Mouse (Mus musculus) frontal cortex, adult 2 months (tissue): ENCODE data around the gene Hist1h2ab. TPM values are rescaled to one million over a fixed set of nuclear protein-coding genes. Genes with fewer than 3 reads are reported as not detected.

Experiments
- DNase-seq, 2 experiments: peaks; one replicate each; pipeline ENCODE4 v3.0.0; 2022; ENCODE audit warnings: low spot score in 1 of 2; ENCODE audit errors: extremely low spot score in 1 of 2
- polyA plus RNA-seq: library from polyadenylated mRNA; depleted of rRNA; stranded (reverse); fragments of >200 nt; gene quantifications from 2 replicates; pipeline ENCODE4 v1.2.3, GENCODE M21; 2012

Gene Hist1h2ab
- polyA plus RNA-seq, 1 experiment: 0.82 TPM

DNA sequence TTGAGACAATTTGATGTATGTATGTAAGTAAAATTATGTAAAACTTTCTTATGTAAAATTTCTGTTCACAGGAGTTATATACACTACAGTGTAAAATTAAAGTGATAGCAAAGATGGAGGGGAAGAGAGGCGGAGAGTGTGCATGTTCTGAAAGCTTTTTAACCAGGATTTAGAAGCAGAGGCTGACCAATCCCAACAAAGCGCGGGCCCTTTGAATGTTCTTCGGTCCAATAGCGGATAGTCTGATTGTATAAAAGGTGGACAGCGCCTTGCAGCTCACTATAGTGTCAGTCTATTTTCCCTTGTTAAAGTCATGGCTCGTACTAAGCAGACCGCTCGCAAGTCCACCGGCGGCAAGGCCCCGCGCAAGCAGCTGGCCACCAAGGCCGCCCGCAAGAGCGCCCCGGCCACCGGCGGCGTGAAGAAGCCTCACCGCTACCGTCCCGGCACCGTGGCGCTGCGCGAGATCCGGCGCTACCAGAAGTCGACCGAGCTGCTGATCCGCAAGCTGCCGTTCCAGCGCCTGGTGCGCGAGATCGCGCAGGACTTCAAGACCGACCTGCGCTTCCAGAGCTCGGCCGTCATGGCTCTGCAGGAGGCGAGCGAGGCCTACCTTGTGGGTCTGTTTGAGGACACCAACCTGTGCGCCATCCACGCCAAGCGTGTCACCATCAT is 1.3 kb downstream of the Hist1h2ab start, which contains the start of gene Hist1h3b:
Hist1h3b (plus strand) TSS at position 201 of the 675 bp plus-strand sequence.
- peak; percentile 92 to 98 for DNase-seq

- DNase-seq: no peak
Measured at GRCm38 (mm10) chr13:23752742-23753172, 1.8 kb downstream of the Hist1h2ab start.

- DNase-seq: no peak
Measured at GRCm38 (mm10) chr13:23753314-23754078, 2.6 kb downstream of the Hist1h2ab start.

GRCm38 (mm10) chr13:23755000-23755399 is 4.1 kb downstream of the Hist1h2ab start:
- DNase-seq: no peak

DNA sequence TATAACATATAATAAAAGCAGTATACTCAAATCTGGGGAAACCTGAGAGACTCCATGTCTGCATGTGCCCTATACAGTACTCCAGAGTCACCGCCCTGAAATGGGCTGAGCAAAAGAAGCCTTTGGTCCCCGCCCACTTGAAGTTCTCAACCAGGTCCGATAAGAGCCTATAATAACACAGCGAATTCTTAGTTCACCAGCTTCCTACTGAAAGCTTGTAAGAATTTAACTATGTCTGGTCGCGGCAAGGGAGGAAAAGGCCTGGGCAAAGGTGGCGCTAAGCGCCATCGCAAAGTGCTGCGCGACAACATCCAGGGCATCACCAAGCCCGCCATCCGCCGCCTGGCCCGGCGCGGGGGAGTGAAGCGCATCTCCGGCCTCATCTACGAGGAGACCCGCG is 5.9 kb downstream of the Hist1h2ab start, which contains the start of gene Hist1h4b:
Hist1h4b (plus strand) TSS at position 224 of the 400 bp plus-strand sequence.
- peak; percentile 96 to 97 for DNase-seq

DNA sequence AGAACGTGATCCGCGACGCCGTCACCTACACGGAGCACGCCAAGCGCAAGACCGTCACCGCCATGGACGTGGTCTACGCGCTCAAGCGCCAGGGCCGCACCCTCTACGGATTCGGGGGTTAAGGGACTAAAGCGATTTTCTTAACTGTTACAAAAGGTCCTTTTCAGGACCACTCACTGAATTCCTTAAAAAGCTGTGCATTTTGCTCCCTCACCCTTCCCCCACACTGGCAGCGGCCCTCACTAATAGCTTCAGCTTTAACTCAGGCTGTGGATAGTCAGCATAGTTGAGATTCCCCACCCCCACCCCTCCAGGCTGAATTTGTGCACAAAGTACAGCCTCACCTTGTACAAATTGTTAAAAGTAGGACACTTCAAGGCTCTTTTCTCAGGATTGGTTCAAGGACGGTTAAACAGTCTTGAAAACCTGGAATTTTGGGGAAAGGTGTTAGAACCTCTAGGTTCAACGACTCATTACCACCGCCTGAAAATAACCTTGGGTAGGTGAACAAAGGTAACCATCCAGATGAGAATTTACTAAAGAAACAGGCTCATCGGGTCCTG is 6.4 kb downstream of the Hist1h2ab start:
- DNase-seq: no peak

- no peak for DNase-seq
Measured at GRCm38 (mm10) chr13:23757921-23758320, 7.0 kb downstream of the Hist1h2ab start.

- no peak for DNase-seq
Measured at GRCm38 (mm10) chr13:23759251-23759771, 8.4 kb downstream of the Hist1h2ab start.

DNA sequence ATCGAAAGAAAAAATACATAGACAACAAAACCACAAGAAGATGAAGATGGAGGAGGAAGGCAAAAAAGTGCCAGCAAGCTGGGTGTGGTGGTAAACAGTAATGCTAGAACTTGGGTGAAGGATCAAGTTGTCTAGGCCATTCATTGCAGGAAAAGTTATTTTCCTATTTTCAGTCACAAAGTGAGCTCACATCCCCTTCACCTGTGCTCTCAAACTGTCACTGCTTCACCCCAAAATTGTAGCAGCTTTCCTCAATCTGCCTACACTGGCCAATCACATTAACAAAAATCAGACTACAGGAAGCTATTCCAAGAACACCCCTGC is 9.0 kb downstream of the Hist1h2ab start:
- DNase-seq: no peak

DNA sequence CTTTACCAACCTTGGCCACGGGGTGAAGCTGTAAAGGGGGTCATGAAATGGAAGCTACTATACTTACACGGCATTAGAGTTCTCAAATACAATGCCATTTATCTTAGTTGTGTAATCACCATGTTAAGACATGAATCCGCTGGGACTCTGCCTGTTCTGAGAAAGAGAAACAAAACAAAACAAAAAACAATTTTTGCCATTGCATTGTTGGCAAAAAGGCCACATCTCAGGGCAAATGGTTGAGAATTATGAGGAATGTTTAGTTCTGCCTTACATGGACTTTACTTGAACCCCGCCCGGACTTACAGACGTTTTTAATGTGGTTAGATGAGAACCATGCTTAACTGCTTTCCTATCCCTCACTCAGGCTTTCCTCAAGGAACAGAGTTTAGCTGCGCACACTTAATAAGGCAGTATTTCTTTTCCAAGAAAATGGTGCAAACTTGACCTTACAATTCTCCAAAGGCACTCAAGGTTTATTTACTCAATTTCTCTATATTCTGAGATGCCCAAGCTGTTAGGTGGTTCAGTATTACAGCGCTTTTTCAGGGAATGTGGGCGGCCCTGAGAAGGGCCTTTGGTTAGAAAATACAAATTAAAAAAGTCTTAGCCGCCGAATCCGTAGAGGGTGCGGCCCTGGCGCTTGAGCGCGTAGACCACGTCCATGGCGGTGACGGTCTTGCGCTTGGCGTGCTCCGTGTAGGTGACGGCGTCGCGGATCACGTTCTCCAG is 9.5 kb downstream of the Hist1h2ab start:
- no peak for DNase-seq

- DNase-seq: peak; percentile 98 to 99
Measured at GRCm38 (mm10) chr13:23760972-23761864, 10.3 kb downstream of the Hist1h2ab start, which contains the start of gene Hist1h4a. TSS of gene Hist1h4a (minus strand) at chr13:23761230.

DNA sequence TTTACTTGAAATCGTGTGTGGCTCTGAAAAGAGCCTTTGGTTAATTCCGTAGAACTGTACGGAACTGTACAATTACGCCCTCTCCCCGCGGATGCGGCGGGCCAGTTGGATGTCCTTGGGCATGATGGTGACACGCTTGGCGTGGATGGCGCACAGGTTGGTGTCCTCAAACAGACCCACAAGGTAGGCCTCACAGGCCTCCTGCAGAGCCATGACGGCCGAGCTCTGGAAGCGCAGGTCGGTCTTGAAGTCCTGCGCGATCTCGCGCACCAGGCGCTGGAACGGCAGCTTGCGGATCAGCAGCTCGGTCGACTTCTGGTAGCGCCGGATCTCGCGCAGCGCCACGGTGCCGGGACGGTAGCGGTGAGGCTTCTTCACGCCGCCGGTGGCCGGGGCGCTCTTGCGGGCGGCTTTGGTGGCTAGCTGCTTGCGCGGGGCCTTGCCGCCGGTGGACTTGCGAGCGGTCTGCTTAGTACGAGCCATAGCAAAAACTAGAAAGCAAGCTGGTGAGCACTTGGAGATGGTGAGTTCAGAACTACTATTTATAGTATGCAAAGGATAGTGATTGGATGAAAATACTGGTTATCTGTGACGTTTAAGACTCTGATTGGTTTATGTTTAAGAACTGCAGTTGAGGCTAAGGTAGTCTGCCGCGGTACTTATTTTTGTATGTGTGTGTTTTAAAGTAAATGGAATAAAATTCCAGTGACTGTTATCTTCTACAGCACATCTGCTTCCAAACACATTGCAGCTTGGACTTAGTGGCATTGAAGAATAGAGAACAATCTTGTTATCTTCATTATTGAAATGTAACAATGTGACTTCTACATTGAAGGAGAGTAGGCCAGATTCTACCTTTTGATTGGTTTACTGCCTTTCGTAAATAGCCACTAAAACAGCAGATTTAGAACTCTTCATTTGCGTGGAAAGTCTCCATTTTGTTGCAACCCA is 11.2 kb downstream of the Hist1h2ab start, which contains the start of gene Hist1h3a:
Hist1h3a (minus strand) TSS at position 516 of the 951 bp plus-strand sequence.
- peak in 1 of 2 experiments; percentile 84 for DNase-seq

DNA sequence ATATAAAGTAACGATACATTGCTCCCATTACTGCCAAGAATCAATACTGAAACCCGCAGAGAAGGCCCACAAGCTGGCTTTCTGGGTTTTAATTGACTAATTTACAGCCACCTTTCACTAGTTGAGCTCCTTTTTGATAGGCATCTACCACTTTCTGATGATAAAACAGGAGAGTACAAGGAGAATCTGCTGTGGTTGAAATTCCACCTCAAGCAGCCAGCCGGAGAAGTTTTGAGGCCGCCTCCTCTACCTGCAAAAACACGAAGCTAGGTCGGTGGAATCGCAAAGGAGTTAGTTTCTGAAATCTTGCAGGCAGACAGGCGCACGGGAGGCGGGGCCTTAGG is 12.3 kb downstream of the Hist1h2ab start:
- DNase-seq: no peak

- peak; percentile 79 to 89 for DNase-seq
Measured at GRCm38 (mm10) chr13:23763586-23764323, 12.8 kb downstream of the Hist1h2ab start, which contains the start of gene Hist1h1a. TSS of gene Hist1h1a (plus strand) at chr13:23763666.

DNA sequence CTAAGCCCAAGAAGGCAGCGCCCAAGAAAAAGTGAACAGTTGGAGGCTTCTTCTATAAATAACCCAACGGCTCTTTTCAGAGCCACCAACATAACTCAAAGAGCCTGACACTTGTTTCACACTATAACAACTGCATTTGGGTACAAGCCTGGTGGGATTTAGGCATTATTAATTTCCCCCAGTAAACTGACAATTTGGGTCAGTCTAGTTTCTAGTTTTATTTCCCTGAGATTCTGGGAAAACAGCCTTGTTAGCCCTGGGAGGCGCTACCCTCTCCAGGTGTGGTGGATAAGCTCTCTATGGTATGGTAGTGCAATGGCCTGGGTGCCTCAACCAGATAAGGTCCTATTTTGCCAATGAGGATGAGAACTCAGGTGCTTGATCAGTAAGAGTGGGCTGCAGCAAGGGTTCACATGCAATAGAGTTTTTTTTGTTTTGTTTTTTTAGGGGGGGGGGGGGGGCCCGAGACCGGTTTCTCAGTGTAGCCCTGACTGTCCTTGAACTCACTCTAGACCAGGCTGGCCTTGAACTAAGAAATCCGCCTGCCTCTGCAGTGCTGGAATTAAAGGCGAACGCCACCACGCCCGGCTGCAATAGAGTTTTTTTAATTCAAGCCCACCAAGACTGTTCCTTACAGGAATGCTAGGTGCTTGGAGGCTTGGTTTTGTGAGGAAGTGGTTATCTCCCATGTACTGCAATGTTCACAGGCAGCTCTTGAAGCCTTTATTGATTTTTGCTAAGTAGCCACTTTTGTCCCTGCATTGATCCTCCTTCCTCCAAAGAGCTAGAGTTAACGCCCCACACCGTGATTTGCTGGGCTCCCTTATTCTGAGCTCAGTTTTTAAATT is 13.6 kb downstream of the Hist1h2ab start:
- DNase-seq: no peak

DNA sequence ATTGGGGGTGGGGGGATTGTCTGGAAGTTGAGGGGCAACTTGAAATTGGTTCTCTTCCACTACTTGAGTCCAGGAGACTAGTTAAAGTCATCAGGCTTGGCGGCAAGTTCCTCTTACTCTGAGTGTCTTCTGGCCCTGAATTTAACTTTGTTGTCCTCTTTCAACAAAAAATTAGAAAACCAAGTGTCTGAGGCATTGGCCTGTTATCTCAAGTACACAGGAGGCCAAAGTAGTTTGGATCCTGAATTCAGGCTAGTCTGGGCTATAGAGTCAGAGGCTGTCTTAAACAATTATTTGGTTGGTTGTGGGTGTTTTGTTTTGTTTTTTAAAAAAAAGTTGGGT is 14.2 kb downstream of the Hist1h2ab start:
- no peak for DNase-seq

DNA sequence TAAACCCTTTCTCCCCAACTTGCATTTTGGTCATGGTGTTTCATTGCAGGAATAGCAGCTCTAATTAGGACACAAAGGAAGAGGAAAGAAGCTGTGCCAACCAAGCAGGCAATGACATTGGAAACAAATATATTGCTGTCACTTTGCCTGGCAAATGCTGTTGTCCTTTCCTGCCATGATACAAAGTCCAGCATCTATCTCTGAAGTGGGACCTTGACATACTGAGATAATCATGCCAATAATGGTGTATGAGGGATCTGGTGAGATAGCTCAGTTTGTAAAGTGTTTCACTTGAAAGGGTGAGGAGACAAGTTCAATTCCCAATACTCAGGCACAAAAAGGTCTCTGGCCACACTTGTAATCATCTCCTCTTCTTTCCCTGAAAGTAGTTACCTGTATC is 15.8 kb downstream of the Hist1h2ab start:
- no peak for DNase-seq
